Mouse (Mus musculus): ENCODE measurements at regions not wholly inside any gene's neighbourhood (a gene's known extent, or its start where the extent isn't known, plus 50 kb on each side); places are given as distances from the start of the nearest gene placed in this dataset.
A peak's percentile ranks its signal among the peaks of the same experiment; 100 is the strongest.
"Not testable (repeated sequence)": the region's sequence is repeated elsewhere in the genome, so short reads cannot be mapped to it uniquely, and the experiment has no call there.

- ATAC-seq (replicated peaks; ENCODE audit: low read depth, poor library complexity, severe bottlenecking) = no peak
Observed at GRCm38 (mm10) chr17:13547657-13548360, 193.4 kb downstream of the Tcp10c start.

GRCm38 (mm10) chr17:13549975-13550895 lies 195.9 kb downstream of the Tcp10c start:
- no peak for ATAC-seq (replicated peaks; ENCODE audit: low read depth, poor library complexity, severe bottlenecking)

- ATAC-seq (replicated peaks; ENCODE audit: low read depth, poor library complexity, severe bottlenecking) = peak; percentile 5; the same call in 1 of the 2 replicates
Observed at GRCm38 (mm10) chr17:13550896-13551267, 196.5 kb downstream of the Tcp10c start.

GRCm38 (mm10) chr17:13551693-13552404 lies 197.5 kb downstream of the Tcp10c start:
- peak; percentile 77 for ATAC-seq (replicated peaks; ENCODE audit: low read depth, poor library complexity, severe bottlenecking)

- peak; percentile 10; the same call in 1 of the 2 replicates for ATAC-seq (replicated peaks; ENCODE audit: low read depth, poor library complexity, severe bottlenecking)
Observed at GRCm38 (mm10) chr17:13552840-13553239, 198.5 kb downstream of the Tcp10c start.

GRCm38 (mm10) chr17:13555311-13556059 lies 201.1 kb downstream of the Tcp10c start:
- not testable (repeated sequence) for ATAC-seq (replicated peaks; ENCODE audit: low read depth, poor library complexity, severe bottlenecking)

GRCm38 (mm10) chr17:13556060-13556660 lies 201.8 kb downstream of the Tcp10c start:
- ATAC-seq (replicated peaks; ENCODE audit: low read depth, poor library complexity, severe bottlenecking) = not testable (repeated sequence)

GRCm38 (mm10) chr17:13558863-13559262 lies 201.5 kb upstream of the Afdn start:
- no peak for ATAC-seq (replicated peaks; ENCODE audit: low read depth, poor library complexity, severe bottlenecking)

GRCm38 (mm10) chr17:13561342-13561741 lies 199.0 kb upstream of the Afdn start:
- ATAC-seq (replicated peaks; ENCODE audit: low read depth, poor library complexity, severe bottlenecking) = no peak

- ATAC-seq (replicated peaks; ENCODE audit: low read depth, poor library complexity, severe bottlenecking) = no peak
Observed at GRCm38 (mm10) chr17:13562974-13563373, 197.4 kb upstream of the Afdn start.

GRCm38 (mm10) chr17:13564800-13565199 lies 195.5 kb upstream of the Afdn start:
- ATAC-seq (replicated peaks; ENCODE audit: low read depth, poor library complexity, severe bottlenecking) = no peak

- ATAC-seq (replicated peaks; ENCODE audit: low read depth, poor library complexity, severe bottlenecking) = no peak
Observed at GRCm38 (mm10) chr17:13566680-13567079, 193.7 kb upstream of the Afdn start.

- ATAC-seq (replicated peaks; ENCODE audit: low read depth, poor library complexity, severe bottlenecking) = no peak
Observed at GRCm38 (mm10) chr17:13567183-13567582, 193.2 kb upstream of the Afdn start.

GRCm38 (mm10) chr17:13570796-13571195 lies 189.5 kb upstream of the Afdn start:
- ATAC-seq (replicated peaks; ENCODE audit: low read depth, poor library complexity, severe bottlenecking) = no peak

GRCm38 (mm10) chr17:13572204-13572833 lies 188.0 kb upstream of the Afdn start:
- ATAC-seq (replicated peaks; ENCODE audit: low read depth, poor library complexity, severe bottlenecking) = peak; percentile 76

- peak; percentile 69; the same call in 1 of the 2 replicates for ATAC-seq (replicated peaks; ENCODE audit: low read depth, poor library complexity, severe bottlenecking)
Observed at GRCm38 (mm10) chr17:13573036-13573435, 187.3 kb upstream of the Afdn start.

GRCm38 (mm10) chr17:13574122-13574521 lies 186.2 kb upstream of the Afdn start:
- ATAC-seq (replicated peaks; ENCODE audit: low read depth, poor library complexity, severe bottlenecking) = no peak

GRCm38 (mm10) chr17:13574682-13575444 lies 185.5 kb upstream of the Afdn start:
- ATAC-seq (replicated peaks; ENCODE audit: low read depth, poor library complexity, severe bottlenecking) = no peak

Measured in common myeloid progenitor, adult 5-6 weeks (primary cell).